Mouse (Mus musculus) G1E (cell line): Measurements from ENCODE around the gene Hectd4. TPM values are rescaled to one million over a fixed set of nuclear protein-coding genes. Genes with fewer than 3 reads are reported as not detected.

ENCODE experiments used
- ATAC-seq: 2 replicates; pipeline ENCODE4 v1.8.0; 2016; ENCODE audit warnings: mild to moderate bottlenecking; ENCODE audit not compliant: insufficient number of reproducible peaks, poor library complexity, low FRiP score, severe bottlenecking; ENCODE audit errors: extremely low read depth
- DNase-seq: peaks from one replicate; pipeline ENCODE4 v3.0.0; 2012; ENCODE audit warnings: low spot score
- H3K27me3 ChIP-seq: 2 replicates; pipeline ENCODE4 v1.6.1; 2012; ENCODE audit warnings: mild to moderate bottlenecking, low read length, inconsistent platforms; ENCODE audit not compliant: insufficient read depth
- H3K36me3 ChIP-seq: replicated peaks from 2 replicates; pipeline ENCODE3; 2012; ENCODE audit warnings: mild to moderate bottlenecking, inconsistent platforms
- H3K4me1 ChIP-seq: 2 replicates; pipeline ENCODE4 v1.6.1; 2012; ENCODE audit warnings: low read depth, low read length, inconsistent platforms, mixed read lengths; ENCODE audit not compliant: insufficient read depth
- H3K4me3 ChIP-seq: 2 replicates; pipeline ENCODE4 v1.5.1; 2012; ENCODE audit warnings: low read depth, mild to moderate bottlenecking, inconsistent platforms, low read length, moderate library complexity, mixed read lengths
- H3K9me3 ChIP-seq: replicated peaks from 2 replicates; pipeline ENCODE4 v1.6.1; 2012; ENCODE audit warnings: inconsistent platforms
- CTCF ChIP-seq: IDR thresholded peaks from 2 replicates; pipeline ENCODE4 v1.5.1; 2012; ENCODE audit warnings: low read depth, low read length, inconsistent platforms, mixed read lengths
- GATA1 ChIP-seq: IDR thresholded peaks from 2 replicates; pipeline ENCODE4 v1.6.1; 2012; ENCODE audit warnings: borderline replicate concordance, low read length, inconsistent platforms, mixed read lengths
- GATA2 ChIP-seq: IDR thresholded peaks from 2 replicates; pipeline ENCODE4 v1.6.1; 2012; ENCODE audit warnings: low read depth, low read length, inconsistent platforms, borderline replicate concordance
- POLR2AphosphoS5 ChIP-seq: IDR thresholded peaks from 2 replicates; pipeline ENCODE4 v1.6.1; 2012; ENCODE audit warnings: low read depth, low read length, inconsistent platforms; ENCODE audit not compliant: insufficient replicate concordance
- TAL1 ChIP-seq: conservative IDR thresholded peaks from 2 replicates; pipeline ENCODE4 v1.6.1; 2012; ENCODE audit warnings: low read depth, low read length, inconsistent platforms, mixed read lengths
- polyA plus RNA-seq: library from polyadenylated mRNA; stranded (reverse); fragments of >175 nt; gene quantifications from 2 replicates; pipeline ENCODE4 v1.2.3, GENCODE M21; 2012
- total RNA-seq, 2 experiments: library from RNA; stranded (forward) in 1 of 2; stranded (reverse) in 1 of 2; fragments of 200-1000 nt in 1 of 2; fragments of >200 nt in 1 of 2; fragmentation: Nextera tagmentation in 1 of 2; gene quantifications; 2 replicates each; pipeline ENCODE4 v1.2.3; 2014 to 2017

Gene Hectd4
- total and polyA plus RNA-seq, 3 experiments = 22.8 to 177 (median 22.8) TPM

- peaks cover 92% of the 10 kb centered on the region for H3K36me3 ChIP-seq
- no peaks in the 10 kb centered on the region; the same call in 1 of the 2 replicates for H3K27me3 ChIP-seq
- H3K4me1 ChIP-seq = peaks cover 7% of the 10 kb centered on the region; the same call in 1 of the 2 replicates
- no peaks in the 10 kb centered on the region for H3K9me3 ChIP-seq
- no peak for TF ChIP-seq TAL1
- TF ChIP-seq GATA1 = no peak
- TF ChIP-seq GATA2 = no peak
- TF ChIP-seq CTCF = no peak
- ATAC-seq = no peak
- DNase-seq = no peak
- H3K4me3 ChIP-seq = no peak overlapping the region
These were observed 114.4 kb downstream of the Hectd4 start for GRCm38 (mm10) chr5:121334454-121334853.

GRCm38 (mm10) chr5:121335426-121335825, 115.4 kb downstream of the Hectd4 start:
- no peak for DNase-seq
- Histone ChIP-seq H3K27me3 (no peaks in the 10 kb centered on the region; the same call in 1 of the 2 replicates), H3K9me3 (no peaks in the 10 kb centered on the region), H3K4me1 (peaks cover 7% of the 10 kb centered on the region; the same call in 1 of the 2 replicates), H3K4me3 (no peak overlapping the region), H3K36me3 (peaks cover 96% of the 10 kb centered on the region)
- no peak for ATAC-seq
- TF ChIP-seq POLR2AphosphoS5 = no peak
- no peak for TF ChIP-seq GATA1

GRCm38 (mm10) chr5:121336009-121336408, 116.0 kb downstream of the Hectd4 start:
- H3K9me3 ChIP-seq = no peaks in the 10 kb centered on the region
- H3K36me3 ChIP-seq = peaks cover 96% of the 10 kb centered on the region
- TF ChIP-seq CTCF = no peak
- TF ChIP-seq GATA1 = no peak
- TF ChIP-seq TAL1 = no peak
- no peak for TF ChIP-seq POLR2AphosphoS5
- TF ChIP-seq GATA2 = no peak
- DNase-seq (no peak), ATAC-seq (no peak)
- peaks cover 7% of the 10 kb centered on the region; the same call in 1 of the 2 replicates for H3K4me1 ChIP-seq
- H3K27me3 ChIP-seq = no peaks in the 10 kb centered on the region; the same call in 1 of the 2 replicates
- no peak overlapping the region for H3K4me3 ChIP-seq

GRCm38 (mm10) chr5:121336776-121337175, 116.8 kb downstream of the Hectd4 start:
- H3K4me1 ChIP-seq = peaks cover 7% of the 10 kb centered on the region; the same call in 1 of the 2 replicates
- no peaks in the 10 kb centered on the region for H3K9me3 ChIP-seq
- DNase-seq (no peak), ATAC-seq (no peak)
- TF ChIP-seq POLR2AphosphoS5 = no peak
- TF ChIP-seq TAL1 = no peak
- TF ChIP-seq GATA2 = no peak
- no peak for TF ChIP-seq CTCF
- no peak for TF ChIP-seq GATA1
- H3K27me3 ChIP-seq = no peaks in the 10 kb centered on the region; the same call in 1 of the 2 replicates
- no peak overlapping the region for H3K4me3 ChIP-seq
- H3K36me3 ChIP-seq = peaks cover 96% of the 10 kb centered on the region

GRCm38 (mm10) chr5:121339507-121340230, 119.7 kb downstream of the Hectd4 start:
- DNase-seq (no peak), ATAC-seq (no peak)
- Histone ChIP-seq H3K36me3 (peaks cover 98% of the 10 kb centered on the region), H3K4me3 (no peak overlapping the region), H3K27me3 (no peaks in the 10 kb centered on the region), H3K9me3 (no peaks in the 10 kb centered on the region), H3K4me1 (peaks cover 10% of the 10 kb centered on the region)
- no peak for TF ChIP-seq POLR2AphosphoS5
- no peak for TF ChIP-seq GATA2
- no peak for TF ChIP-seq GATA1
- TF ChIP-seq CTCF = no peak
- TF ChIP-seq TAL1 = no peak

GRCm38 (mm10) chr5:121340965-121341473, 121.0 kb downstream of the Hectd4 start:
- DNase-seq = no peak
- no peaks in the 10 kb centered on the region for H3K9me3 ChIP-seq
- no peak; the same call in 1 of the 2 replicates for ATAC-seq
- peaks cover 98% of the 10 kb centered on the region for H3K36me3 ChIP-seq
- H3K4me3 ChIP-seq = no peak overlapping the region
- peaks cover 10% of the 10 kb centered on the region for H3K4me1 ChIP-seq
- TF ChIP-seq POLR2AphosphoS5 = no peak
- TF ChIP-seq CTCF = no peak
- no peak for TF ChIP-seq GATA2
- no peak for TF ChIP-seq GATA1
- TF ChIP-seq TAL1 = no peak
- no peaks in the 10 kb centered on the region for H3K27me3 ChIP-seq
